Mouse (Mus musculus) lung, adult 2 months (tissue): ENCODE results near the gene Cd164l2.

Source experiments
- CTCF ChIP-seq: fragments of 200-500 bp; IDR thresholded peaks from 2 replicates; pipeline ENCODE4 v1.5.1; 2011; ENCODE audit warnings: mild to moderate bottlenecking, low read length, control low read depth; ENCODE audit not compliant: insufficient read depth
- POLR2A ChIP-seq: fragments of 200-500 bp; IDR thresholded peaks from 2 replicates; pipeline ENCODE4 v1.6.1; 2011; ENCODE audit warnings: low read depth, mild to moderate bottlenecking, control low read depth, low read length, borderline replicate concordance; ENCODE audit errors: extremely low read depth

GRCm38 (mm10) chr4:133196136-133196535 lies 15.8 kb upstream of the Cd164l2 start:
- TF ChIP-seq CTCF (no peak), POLR2A (no peak)
